Mouse (Mus musculus): ENCODE results near the gene Mthfd2l. TPM values are rescaled to one million over a fixed set of nuclear protein-coding genes. Genes with fewer than 3 reads are reported as not detected.
A peak's percentile ranks its signal among the peaks of the same experiment; 100 is the strongest.

Gene Mthfd2l
- total RNA-seq, 2 experiments from 2014 or later, result 16.8 to 18.0 TPM

DNA sequence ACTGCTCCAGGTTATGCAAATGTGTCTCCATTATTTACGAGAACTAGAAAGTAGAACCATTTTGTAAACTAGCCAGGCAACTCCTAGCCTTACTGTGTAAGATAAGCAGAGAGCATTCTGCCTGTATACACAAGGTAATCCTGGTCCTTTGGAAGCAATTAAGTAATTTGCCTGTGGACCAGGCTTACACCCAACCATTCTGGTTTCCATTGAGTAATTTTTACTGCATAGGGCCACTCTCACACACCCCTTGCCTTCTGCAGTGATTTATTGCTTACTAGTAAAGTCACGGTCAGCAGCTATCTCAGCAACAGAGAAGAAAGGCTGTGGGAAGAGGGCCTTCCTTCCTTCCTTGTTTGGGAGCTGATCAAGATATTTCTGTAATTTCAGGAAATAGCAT, 5.8 kb downstream of the Mthfd2l start:
- DNase-seq (ENCODE audit: low spot score in 2 of 2), result no peak

DNA sequence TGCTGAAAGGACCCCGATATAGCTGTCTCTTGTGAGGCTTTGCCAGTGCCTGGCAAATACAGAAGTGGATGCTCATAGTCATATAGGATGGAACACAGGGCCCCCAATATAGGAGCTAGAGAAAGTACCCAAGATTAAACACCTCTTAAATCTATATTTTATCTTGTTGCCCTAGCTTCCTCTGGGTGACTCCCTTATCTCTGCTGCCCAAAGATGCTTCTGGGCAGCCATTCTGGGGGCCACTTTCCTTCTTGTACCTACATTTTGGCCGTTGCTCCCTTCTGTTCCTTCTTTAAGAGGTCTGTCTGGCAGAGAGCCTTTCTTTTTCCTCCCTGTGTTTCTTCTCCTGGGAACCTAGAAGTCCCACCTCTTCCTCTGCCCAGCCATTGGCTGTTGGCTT, 14.5 kb downstream of the Mthfd2l start:
- no peak for DNase-seq (ENCODE audit: low spot score in 2 of 2)

- DNase-seq (ENCODE audit: low spot score in 2 of 2), result no peak
Observed at GRCm38 (mm10) chr5:90949499-90949898, 18.6 kb downstream of the Mthfd2l start.

DNA sequence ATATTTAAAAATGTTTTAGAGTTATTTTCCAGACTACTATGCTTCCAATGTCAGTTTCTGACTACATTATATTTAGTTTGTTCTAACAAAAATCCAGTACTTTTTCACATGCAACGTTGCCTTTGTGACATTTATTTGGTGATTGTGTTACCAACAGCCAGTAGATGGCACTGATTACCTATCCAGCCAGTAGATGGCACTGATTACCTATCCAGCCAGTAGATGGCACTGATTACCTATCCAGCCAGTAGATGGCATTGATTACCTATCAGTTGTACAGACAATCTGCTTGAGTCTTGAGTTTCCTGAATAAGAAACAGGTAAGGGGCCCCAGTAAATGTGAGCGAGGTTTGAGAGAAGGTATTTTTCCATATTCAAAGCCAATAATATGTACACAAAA, 20.6 kb downstream of the Mthfd2l start:
- DNase-seq (ENCODE audit: low spot score in 2 of 2), result peak; percentile 30 to 80

DNA sequence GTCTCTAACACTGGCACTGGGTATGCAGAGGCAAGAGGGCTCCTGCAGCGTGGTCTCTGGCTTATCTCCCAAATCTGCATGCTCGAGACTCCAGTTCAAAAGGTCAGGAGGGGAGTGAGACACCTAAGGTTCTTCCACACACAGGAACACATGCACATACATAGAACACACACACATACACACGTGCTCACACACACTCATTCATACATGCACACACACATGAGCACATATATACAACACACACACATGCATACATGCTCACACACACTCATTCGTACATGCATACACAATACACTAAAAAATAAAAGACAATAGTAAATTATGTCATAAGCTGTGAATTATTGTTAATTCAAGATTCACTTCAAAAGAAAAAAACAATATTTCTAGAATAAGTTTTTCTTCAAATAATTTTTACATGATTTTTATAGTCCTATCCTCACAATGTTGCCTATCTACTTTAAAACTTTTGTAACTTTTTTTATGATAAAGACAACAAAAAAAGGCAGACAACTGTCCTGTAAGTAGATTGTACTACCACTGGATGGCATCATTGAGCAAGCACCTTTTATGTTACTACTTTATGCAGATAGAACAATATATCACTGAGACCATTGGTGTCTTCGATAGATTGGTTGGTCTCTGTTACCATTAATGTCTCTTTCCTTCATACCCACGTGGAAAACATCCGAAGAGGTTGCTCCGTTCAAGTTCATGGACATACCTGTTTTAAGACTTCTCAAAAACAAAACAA, 22.0 kb downstream of the Mthfd2l start:
- DNase-seq (ENCODE audit: low spot score in 2 of 2), result peak in 1 of 2 experiments; percentile 43

- no peak for DNase-seq (ENCODE audit: low spot score in 2 of 2)
Observed at GRCm38 (mm10) chr5:90964316-90964715, 33.4 kb downstream of the Mthfd2l start.

- DNase-seq (ENCODE audit: low spot score in 2 of 2), result no peak
Observed at GRCm38 (mm10) chr5:90964764-90965163, 33.8 kb downstream of the Mthfd2l start.

DNA sequence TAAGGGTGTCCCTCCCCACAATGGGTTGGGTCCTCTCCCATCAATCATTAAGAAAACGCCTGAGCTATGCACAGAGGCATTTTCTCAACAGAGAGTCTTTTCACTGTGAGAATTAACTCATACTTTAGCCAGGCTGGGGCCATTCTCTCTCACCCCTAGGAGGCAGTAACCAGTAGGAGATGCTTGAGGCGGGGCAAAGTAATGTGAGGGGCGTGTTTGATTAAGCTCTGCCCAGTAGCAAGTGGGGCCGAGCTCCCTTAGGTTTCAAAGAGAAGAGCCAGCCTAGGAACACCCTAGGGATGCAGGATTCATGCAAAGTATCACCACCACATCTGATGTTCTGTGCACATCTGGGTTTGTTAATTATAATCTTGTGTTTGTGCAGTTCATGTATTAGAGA, 34.5 kb downstream of the Mthfd2l start:
- DNase-seq (ENCODE audit: low spot score in 2 of 2), result no peak

- peak; percentile 58 to 79 for DNase-seq (ENCODE audit: low spot score in 2 of 2)
Observed at GRCm38 (mm10) chr5:90977244-90977643, 46.3 kb downstream of the Mthfd2l start.

DNA sequence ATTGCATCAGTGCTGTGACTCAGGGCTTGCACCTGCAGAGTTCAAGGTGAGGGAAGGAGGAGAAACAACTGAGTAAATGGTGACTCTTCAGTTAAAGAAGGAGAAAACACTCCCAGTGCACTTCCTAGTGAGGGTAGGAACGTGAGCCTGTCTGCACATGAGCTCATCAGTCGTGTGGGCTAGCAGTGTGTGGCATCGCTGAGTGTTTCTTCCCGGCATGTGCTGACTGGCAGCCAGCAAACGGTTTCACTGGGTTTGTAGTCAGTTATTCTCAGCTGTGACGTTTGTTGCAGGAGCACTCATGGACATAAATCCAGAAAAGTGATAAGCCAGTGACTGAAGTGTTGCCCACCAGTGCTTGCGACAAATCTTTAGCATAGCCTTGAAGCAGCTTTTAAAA, 49.4 kb downstream of the Mthfd2l start:
- DNase-seq (ENCODE audit: low spot score in 2 of 2), result no peak

- DNase-seq (ENCODE audit: low spot score in 2 of 2), result no peak
Observed at GRCm38 (mm10) chr5:90987605-90988004, 56.7 kb downstream of the Mthfd2l start.

GRCm38 (mm10) chr5:90988149-90988548, 57.2 kb downstream of the Mthfd2l start:
- no peak for DNase-seq (ENCODE audit: low spot score in 2 of 2)

DNA sequence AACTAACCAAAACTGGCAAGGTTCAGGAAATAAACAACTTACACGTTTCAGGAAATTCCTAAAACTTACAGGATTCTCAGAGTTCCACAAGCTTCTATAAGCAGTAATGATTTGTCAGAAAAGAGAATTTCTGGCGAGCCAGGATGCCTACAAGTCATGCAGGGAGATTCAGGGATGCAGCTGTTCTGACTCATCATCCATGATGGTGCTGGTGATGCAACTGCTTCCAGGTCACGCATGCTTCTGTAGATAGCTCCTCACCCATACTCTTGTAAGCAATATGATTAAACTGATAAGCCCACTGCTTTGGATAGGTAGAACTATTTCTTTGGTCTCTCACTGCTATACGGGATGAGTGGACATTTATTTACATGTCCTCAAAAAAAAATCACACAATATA, 57.7 kb downstream of the Mthfd2l start:
- DNase-seq (ENCODE audit: low spot score in 2 of 2), result no peak

DNA sequence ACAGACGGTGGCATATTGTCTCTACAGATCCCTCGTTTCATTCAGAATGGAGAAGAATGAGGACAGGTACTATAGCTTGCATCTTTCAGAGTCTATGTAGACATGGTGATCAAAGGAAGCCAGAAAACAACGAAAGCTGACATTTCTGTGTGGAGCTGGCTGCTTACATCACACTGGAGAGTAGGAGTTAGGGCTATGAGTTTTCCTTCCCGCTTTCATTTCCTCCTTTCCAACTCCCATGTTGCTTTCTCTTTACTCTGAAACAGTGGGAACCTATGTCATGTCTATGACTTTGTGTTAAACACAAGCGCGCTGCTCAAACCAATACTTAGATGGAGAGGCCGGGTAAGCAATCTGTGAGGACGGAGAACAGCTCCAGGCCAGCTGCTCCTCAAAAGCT, 69.0 kb downstream of the Mthfd2l start:
- no peak for DNase-seq (ENCODE audit: low spot score in 2 of 2)

- no peak for DNase-seq (ENCODE audit: low spot score in 2 of 2)
Observed at GRCm38 (mm10) chr5:91015216-91015615, 84.3 kb downstream of the Mthfd2l start.

GRCm38 (mm10) chr5:91023114-91023513, 92.2 kb downstream of the Mthfd2l start:
- DNase-seq (ENCODE audit: low spot score in 2 of 2), result no peak

DNA sequence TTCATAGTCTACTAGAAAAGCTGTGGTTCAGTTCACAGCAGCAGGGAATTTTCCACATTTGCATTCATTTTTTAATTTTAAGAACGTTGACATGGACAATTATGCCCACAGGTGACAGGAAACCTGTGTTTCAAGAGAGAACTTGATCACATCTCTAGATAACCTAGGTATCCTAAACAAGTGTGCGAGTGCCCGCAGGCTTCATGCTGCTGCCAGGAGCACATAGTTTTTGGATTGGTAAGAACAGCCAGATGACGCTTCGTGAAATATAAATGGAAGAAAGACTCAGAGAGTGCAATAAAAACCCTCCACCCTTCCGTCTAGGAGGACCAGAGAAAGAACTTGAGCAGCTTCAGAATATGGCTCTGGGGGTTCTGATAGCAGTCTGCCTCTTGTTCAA, 96.2 kb downstream of the Mthfd2l start, which contains the start of gene Epgn:
Gene Epgn, plus strand, starts transcription at position 301 of the 400 bp plus-strand sequence.
- DNase-seq (ENCODE audit: low spot score in 2 of 2), result no peak

GRCm38 (mm10) chr5:91027840-91028239, 96.9 kb downstream of the Mthfd2l start:
- DNase-seq (ENCODE audit: low spot score in 2 of 2), result no peak

DNA sequence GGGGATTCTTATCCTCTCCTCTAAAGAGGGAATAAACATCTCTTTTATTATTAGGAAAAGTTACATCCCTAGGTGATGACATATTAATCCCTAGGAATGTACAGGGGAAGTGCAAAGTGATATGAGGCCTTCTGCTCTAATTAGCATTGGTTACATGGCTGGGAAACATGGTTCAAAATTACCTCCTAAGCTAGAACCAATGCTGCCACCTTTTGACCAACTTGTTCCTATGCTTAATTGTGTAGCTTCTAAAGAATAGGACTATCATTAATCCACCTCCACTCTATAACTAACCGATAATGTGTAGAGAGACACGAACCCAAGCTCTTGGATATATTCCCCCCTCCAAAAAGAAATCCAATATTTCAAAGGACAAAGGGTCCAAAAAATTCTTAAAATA, 99.7 kb downstream of the Mthfd2l start:
- DNase-seq (ENCODE audit: low spot score in 2 of 2), result no peak

DNA sequence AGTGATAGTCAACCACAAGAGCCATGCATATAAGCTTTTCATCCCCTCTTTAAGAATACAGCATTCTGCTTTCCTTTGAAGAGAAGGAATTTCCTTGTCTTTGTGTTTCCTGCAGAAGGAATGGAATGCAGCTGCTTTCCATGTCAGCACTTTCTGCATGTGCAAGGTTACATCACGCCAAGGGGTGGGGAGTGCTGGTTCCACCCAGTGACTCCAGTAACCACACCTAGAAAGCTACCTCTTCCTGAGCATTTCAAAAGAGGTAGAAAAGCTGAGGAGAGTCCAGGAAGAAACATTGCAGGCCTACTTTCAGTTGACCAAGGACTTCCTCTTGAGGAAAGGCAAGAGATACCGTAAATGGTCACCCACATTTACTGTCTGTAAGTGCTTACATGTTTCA, 104.4 kb downstream of the Mthfd2l start:
- DNase-seq (ENCODE audit: low spot score in 2 of 2), result no peak

DNA sequence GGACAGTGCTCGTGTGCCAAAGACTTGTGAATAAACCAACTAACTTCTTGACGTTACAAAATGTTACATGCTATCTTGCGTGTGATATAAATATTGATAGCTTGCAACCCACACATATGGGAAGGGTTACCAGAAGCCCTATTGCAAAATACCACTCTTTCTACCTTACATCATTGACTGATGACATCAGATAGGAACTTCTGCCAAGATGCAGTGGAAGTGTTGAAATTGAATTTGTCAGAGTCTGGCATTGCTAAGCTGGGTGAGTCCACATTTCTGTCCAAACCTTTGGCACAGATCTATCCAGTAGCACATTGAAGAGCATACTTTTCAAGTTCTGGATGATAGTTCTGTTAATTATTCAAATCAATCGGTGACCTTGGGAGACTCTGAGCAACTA, 105.7 kb downstream of the Mthfd2l start:
- DNase-seq (ENCODE audit: low spot score in 2 of 2), result no peak

DNA sequence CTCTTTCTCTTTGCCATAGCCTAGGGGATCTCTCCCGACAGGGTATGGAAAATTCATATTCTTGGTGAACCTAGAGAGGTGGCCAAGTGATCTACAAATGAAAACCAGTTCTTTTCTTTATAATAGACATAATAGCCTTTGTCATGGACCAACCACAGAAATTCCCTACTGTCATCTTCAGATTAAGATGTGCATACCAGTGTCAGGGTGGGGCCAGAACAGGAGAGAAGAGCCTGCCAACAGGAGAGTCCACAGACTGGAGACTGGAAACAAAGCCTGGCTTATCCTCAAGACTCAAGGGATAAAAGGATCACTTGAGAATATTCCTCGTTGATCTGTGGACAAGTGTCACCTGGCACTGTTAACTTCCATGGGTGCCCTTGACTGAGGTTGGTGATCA, 106.8 kb downstream of the Mthfd2l start:
- no peak for DNase-seq (ENCODE audit: low spot score in 2 of 2)

DNA sequence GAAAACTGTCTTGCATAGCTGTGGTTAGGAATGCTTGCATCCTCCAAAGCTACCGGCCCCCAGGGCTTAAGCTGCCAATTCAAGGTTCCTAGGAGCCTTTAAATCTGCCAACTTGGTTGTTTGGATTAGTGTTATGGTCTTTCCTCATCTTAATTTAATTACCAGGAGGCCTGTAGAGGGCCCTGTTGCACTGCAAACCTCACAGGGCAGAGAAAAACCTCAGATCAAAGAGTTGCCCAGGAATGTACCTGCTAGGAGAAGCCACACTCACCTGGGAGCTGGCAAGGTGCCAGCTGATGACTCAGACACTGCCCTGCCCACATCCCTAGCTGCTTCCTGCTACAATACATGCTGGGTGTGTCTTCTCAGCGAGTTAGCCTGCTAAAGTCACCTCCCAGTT, 107.6 kb downstream of the Mthfd2l start:
- DNase-seq (ENCODE audit: low spot score in 2 of 2), result no peak
